Mouse (Mus musculus): ENCODE measurements around the gene Nos2.
A peak's percentile ranks its signal among the peaks of the same experiment; 100 is the strongest.

Gene Nos2

GRCm38 (mm10) chr11:78920411-78920939 is at the start of gene Nos2:
Gene Nos2 (plus strand): TSS chr11:78920787.
- no peak for DNase-seq

GRCm38 (mm10) chr11:78870891-78871290 is 49.7 kb upstream of the Nos2 start:
- no peak for DNase-seq

DNA sequence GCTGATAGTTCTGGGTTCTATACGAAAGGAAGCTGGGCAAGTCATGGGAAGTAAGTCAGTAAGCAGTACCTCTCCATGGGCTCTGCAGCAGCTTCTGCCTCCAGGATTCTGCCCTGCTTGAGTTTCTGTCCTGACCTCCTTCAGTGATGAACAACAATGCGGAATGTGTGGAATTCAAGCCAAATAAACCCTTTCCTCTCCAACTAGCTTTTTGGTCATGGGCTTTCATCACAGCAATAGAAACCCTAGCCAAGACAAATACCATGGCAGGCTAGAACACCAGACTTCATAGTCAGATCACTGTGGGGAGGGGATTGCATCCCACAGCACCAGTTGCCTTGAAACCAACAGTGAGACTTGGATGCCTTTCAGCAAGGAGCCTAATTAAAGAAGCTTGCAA is 47.8 kb upstream of the Nos2 start:
- DNase-seq, result no peak

DNA sequence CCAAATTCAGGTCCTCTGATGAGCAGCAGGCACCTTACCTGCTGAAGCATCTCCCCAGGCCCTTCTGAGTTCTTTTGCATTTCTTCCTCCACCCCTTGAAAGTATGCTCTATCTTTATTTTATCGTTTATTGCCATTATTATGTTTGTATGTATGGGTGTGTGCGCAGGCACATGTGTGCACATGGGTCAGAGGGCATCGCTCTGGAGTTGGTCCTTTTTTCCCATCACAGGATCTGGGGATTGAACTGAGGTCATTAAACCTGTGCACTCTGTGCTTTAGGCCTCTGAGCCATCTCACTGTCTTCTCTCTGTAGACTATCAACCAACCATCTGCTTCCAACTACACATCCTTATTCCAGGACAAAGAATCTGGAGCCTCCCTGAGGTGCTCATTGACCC is 40.9 kb upstream of the Nos2 start:
- no peak for DNase-seq

- DNase-seq, result no peak
Measured at GRCm38 (mm10) chr11:78886693-78887092, 33.9 kb upstream of the Nos2 start.

DNA sequence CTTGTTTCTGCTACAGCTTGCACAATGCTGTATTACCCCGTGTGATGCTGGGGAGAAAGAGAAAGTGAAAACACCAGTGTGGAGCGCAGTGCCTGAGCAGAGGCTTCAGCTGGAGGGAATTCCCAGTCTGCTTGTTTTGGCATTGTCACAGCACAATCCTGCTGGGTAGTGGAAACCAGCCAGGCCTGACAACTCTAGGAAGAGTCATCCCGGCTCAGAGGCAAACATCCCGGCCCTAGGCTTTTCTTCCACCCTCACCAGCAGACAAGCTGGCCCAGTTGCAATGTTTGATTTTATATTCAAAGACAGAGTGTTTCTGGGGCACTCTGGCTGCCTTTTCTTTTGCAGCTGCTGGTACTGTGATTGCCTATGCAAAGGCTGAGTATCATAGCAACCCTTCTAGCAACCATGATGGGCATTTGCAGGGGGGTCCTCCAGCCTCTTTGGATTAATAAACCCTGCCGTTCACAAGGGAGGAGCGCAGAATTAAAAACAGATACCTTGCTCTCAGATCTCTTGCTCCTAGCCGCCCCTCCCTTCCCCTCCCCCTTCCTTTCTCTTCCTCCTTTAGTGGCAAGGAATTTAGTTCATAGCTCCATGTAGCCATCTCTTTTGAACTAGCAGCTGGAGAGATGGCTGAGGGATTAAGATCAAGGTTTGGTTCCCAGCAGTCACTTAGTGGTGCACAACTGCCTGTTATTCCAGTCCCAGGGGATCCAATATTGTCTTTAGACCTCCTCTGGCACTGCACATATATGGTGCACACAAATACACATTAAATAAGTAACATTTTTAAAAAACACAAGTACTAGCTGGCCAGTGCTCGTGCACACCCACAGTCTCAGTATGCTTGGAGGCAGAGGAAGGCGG is 33.2 kb upstream of the Nos2 start:
- DNase-seq, result peak; percentile 93

DNA sequence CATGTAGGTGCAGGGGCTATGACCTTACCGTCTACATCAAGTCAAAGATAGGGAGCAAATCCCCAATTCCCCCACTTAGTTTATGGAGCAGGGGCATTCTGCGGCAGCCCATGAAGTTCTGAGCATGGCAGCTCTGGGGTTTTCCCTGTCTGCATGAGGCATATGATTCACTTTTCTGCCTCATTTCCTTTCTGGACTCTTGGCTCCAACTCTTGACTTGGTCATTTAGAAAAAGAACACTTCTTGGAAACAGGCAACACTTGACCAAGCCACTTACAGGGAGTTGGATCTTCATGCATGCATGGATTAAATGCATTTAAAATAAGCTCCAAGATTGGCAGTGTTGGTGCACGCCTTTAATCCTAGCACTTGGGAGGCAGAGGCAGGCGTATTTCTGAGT is 31.4 kb upstream of the Nos2 start:
- no peak for DNase-seq

DNA sequence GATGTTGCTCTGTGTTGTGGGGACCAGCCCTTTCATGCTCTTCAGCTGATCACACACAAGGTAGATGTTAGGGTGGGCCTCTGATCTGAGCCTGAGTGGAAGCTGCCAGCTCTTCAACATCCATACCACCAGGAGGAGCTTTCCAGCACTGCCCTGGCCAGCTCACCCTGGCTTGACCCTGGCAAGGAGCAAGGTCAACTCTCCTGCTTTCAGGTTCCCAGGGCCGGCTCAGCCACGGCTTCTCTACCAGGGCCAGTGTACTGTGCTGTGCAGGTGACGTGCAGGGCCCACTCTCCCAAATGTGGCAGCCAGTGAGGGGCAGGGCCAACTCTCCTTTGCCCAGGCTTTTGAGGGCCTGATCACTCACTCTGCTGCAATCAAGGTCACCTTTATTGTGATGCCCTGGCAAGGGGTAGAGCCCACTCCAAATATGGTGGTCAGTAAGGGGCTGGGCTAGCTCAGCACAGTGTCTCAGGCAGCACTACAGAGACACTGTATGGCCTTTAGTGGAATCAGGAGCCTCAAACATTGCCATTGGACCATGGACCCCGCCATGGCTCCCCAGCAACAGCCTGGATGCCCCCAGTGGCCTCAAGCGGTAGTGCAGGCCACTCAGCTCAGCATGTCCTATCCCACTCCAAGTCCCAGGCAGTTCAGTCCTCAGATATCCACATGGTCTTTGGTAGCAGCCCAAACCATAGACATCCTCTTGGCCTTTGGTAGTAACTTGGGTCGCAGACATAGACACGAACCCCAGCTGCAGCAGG is 24.0 kb upstream of the Nos2 start:
- peak; percentile 32 for DNase-seq

GRCm38 (mm10) chr11:78915473-78915872 is 5.1 kb upstream of the Nos2 start:
- DNase-seq, result no peak

DNA sequence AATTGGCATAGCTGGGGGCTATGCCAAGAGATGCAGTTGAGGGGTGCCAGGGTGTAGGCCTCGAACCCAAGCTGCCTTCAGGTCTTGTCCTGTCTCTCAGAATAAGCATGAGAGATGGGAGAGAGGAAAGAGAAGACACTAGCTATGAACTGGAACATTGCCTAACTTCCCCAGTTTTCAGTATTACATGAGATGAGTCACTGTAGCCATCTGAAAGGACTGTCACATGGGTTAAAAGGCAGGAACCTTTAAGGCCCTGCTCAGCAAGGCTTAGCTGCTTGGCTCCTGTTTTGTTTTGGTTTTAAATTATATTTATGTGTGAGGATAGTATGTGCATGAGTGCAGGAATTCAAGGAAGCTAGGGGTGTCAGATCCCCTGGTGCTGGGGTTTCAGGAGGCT is 4.2 kb upstream of the Nos2 start:
- DNase-seq, result no peak

GRCm38 (mm10) chr11:78919745-78920144 is 842 bp upstream of the Nos2 start:
- no peak for DNase-seq

- peak; percentile 38 for DNase-seq
Measured at GRCm38 (mm10) chr11:78922678-78923407, 2.3 kb downstream of the Nos2 start.

DNA sequence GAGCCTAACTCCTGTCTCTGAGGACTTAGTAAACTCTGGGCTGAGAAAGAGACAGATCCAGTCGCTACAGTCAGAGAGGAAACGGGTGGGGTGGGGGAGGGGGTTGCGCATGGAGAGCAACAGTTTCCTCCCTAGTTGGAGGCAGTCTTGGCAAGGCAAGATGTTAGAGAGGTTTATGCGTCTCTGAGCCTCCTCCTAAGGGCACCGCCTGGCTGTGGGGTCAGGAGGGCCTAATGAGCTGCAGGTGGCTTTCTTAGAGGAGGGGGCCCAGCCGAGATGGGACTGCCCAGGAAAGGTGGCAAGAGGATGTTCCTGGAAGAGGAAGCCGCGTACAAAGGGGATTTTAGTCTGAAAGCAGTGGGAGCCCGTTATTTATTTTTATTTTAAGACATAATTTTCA is 3.5 kb downstream of the Nos2 start:
- peak; percentile 9 for DNase-seq

DNA sequence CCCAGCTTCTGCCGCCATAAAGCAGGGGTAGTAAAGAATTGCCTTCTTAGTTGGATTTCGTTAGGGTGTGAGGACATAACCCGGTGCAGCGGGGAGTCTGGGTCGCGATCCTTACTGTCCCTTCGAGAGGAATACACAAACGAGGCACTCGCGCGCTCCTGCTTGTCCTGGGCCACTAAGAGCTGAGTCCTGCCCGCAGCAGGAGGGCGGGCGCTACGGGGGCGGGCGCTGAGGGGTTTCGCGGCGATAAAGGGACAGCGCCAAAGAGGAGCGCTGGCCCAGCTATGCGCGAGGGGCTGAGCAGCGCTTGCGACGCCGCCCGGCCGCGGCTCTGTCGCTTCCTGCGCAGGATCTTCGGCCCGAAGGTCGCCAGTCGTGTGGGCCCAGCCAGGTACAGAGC is 4.3 kb downstream of the Nos2 start:
- DNase-seq, result peak; percentile 61

DNA sequence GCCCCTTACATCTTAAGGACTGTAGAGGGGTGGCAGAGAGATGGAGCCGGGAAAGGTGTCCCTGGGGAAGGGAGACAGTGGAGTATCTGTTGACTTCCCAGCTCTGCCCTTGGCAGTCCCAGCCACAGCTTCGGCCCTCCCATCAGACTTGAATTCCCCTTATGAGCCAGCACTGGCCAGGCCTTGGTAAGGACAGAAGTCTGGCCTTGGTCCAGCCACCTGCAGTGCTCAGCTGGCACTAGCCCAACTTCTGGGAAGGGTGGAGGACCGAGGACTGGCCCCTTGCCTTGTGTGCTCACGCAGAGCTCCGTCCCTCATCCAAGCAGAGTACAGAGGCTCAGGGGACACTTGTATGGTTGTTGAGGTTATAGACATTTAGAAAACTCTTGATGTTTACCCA is 8.8 kb downstream of the Nos2 start:
- peak; percentile 51 for DNase-seq

DNA sequence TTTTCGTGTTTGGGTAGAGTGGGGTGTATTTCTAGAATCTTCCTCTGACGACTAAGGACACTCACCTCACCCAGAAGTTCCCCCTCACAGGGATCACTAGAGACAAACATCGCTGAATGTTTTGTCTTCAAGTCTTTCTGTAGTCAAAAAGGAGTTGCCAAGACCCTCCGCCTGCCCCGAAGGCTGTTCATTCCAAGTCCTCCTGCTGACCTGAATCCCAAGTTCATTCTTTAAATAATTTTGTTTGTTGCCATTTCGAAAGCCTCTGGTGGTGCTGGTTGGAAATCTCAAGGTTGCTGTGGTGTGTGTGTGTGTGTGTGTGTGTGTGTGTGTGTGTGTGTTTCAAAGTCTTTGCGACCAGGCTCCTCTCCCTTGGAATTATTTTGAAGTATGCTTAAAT is 13.7 kb downstream of the Nos2 start:
- no peak for DNase-seq

- DNase-seq, result no peak
Measured at GRCm38 (mm10) chr11:78934727-78935126, 14.1 kb downstream of the Nos2 start.

GRCm38 (mm10) chr11:78935178-78935577 is 14.6 kb downstream of the Nos2 start:
- DNase-seq, result peak; percentile 36

DNA sequence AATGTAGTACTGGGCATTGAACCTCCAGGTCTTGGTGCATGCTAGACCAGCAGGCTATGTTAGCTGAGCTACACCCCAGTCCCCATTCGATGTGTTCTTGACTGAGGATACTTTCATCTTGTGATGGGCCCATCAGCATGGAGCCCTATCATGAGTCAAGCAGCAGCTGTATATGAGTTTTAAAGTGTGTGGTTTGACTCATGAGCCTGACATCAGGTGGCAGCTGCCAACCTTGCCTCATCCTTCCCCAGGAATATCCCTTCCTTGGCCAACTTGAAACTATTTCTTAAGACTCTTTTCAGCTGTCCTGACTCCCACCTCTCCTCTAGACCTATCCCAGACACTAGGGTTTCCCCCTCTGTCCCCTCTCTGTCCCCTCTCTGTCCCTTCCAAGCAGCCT is 22.5 kb downstream of the Nos2 start:
- DNase-seq, result no peak

GRCm38 (mm10) chr11:78950365-78950764 is 29.8 kb downstream of the Nos2 start:
- DNase-seq, result peak; percentile 30

DNA sequence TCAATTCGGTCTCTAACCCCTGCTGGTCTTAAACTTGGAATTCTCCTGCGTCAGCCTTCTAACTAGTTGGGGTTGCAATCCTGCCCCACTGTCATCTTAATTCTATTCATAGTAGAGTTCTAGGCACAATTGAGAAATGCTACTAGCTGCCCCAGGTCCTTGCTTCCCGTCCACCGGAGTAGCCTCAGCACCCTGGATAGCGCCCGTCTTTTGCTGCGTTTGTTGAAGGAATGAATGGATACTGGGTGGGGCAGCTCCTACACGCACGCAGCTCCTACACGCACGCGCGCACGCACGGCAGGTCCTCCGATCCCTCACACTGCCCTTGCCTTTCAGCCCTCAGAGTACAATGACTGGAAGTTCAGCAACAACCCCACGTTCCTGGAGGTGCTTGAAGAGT is 31.9 kb downstream of the Nos2 start:
- DNase-seq, result peak; percentile 72

- DNase-seq, result peak; percentile 78
Measured at GRCm38 (mm10) chr11:78956260-78956659, 35.7 kb downstream of the Nos2 start.

- DNase-seq, result no peak
Measured at GRCm38 (mm10) chr11:78959367-78959766, 38.8 kb downstream of the Nos2 start.
